Mouse (Mus musculus): ENCODE results near the gene Rab10. TPM values are rescaled to one million over a fixed set of nuclear protein-coding genes. Genes with fewer than 3 reads are reported as not detected.

The Rab10 gene
- polyA plus RNA-seq, 1 experiment, result 93.9 TPM

GRCm38 (mm10) chr12:3291849-3292248 lies 17.9 kb downstream of the Rab10 start:
- Histone ChIP-seq H3K9me3 (replicated peaks; ENCODE audit: control insufficient read depth, insufficient read depth, low read length, poor library complexity, severe bottlenecking) (no peaks in the 10 kb centered on the region), H3K9ac (ENCODE audit: low read depth, poor library complexity, severe bottlenecking) (no peak overlapping the region), H3K4me3 (ENCODE audit: low read depth, low read length) (no peak overlapping the region), H3K36me3 (ENCODE audit: control insufficient read depth, insufficient read depth, low read length, poor library complexity, severe bottlenecking) (no peaks in the 10 kb centered on the region), H3K27ac (ENCODE audit: insufficient read depth, low read length) (no peak overlapping the region), H3K27me3 (ENCODE audit: control insufficient read depth, insufficient read depth, low read length, poor library complexity, severe bottlenecking) (no peaks in the 10 kb centered on the region), H3K4me1 (ENCODE audit: control insufficient read depth, insufficient read depth, low read length) (peaks cover 1% of the 10 kb centered on the region)
- TF ChIP-seq EP300 (IDR thresholded peaks at IDR 0.05; ENCODE audit: insufficient read depth, low read depth, low read length) (no peak), POLR2A (IDR thresholded peaks at IDR 0.05; ENCODE audit: insufficient read depth, low read length) (no peak), CTCF (IDR thresholded peaks at IDR 0.05; ENCODE audit: low read depth, low read length) (no peak)

GRCm38 (mm10) chr12:3291038-3291437 lies 18.7 kb downstream of the Rab10 start:
- H3K4me1 ChIP-seq (ENCODE audit: control insufficient read depth, insufficient read depth, low read length), result peaks cover 1% of the 10 kb centered on the region
- no peaks in the 10 kb centered on the region for H3K27me3 ChIP-seq (ENCODE audit: control insufficient read depth, insufficient read depth, low read length, poor library complexity, severe bottlenecking)
- TF ChIP-seq CTCF (IDR thresholded peaks at IDR 0.05; ENCODE audit: low read depth, low read length) (no peak), EP300 (IDR thresholded peaks at IDR 0.05; ENCODE audit: insufficient read depth, low read depth, low read length) (no peak), POLR2A (IDR thresholded peaks at IDR 0.05; ENCODE audit: insufficient read depth, low read length) (no peak)
- H3K9me3 ChIP-seq (replicated peaks; ENCODE audit: control insufficient read depth, insufficient read depth, low read length, poor library complexity, severe bottlenecking), result no peaks in the 10 kb centered on the region
- no peak overlapping the region for H3K4me3 ChIP-seq (ENCODE audit: low read depth, low read length)
- no peaks in the 10 kb centered on the region for H3K36me3 ChIP-seq (ENCODE audit: control insufficient read depth, insufficient read depth, low read length, poor library complexity, severe bottlenecking)
- H3K9ac ChIP-seq (ENCODE audit: low read depth, poor library complexity, severe bottlenecking), result no peak overlapping the region
- H3K27ac ChIP-seq (ENCODE audit: insufficient read depth, low read length), result no peak overlapping the region

GRCm38 (mm10) chr12:3288440-3288839 lies 21.3 kb downstream of the Rab10 start:
- no peaks in the 10 kb centered on the region for H3K36me3 ChIP-seq (ENCODE audit: control insufficient read depth, insufficient read depth, low read length, poor library complexity, severe bottlenecking)
- H3K9me3 ChIP-seq (replicated peaks; ENCODE audit: control insufficient read depth, insufficient read depth, low read length, poor library complexity, severe bottlenecking), result no peaks in the 10 kb centered on the region
- H3K27me3 ChIP-seq (ENCODE audit: control insufficient read depth, insufficient read depth, low read length, poor library complexity, severe bottlenecking), result no peaks in the 10 kb centered on the region
- H3K27ac ChIP-seq (ENCODE audit: insufficient read depth, low read length), result no peak overlapping the region
- H3K4me1 ChIP-seq (ENCODE audit: control insufficient read depth, insufficient read depth, low read length), result peaks cover 1% of the 10 kb centered on the region
- no peak overlapping the region for H3K4me3 ChIP-seq (ENCODE audit: low read depth, low read length)
- H3K9ac ChIP-seq (ENCODE audit: low read depth, poor library complexity, severe bottlenecking), result no peak overlapping the region
- TF ChIP-seq CTCF (IDR thresholded peaks at IDR 0.05; ENCODE audit: low read depth, low read length) (no peak), EP300 (IDR thresholded peaks at IDR 0.05; ENCODE audit: insufficient read depth, low read depth, low read length) (no peak), POLR2A (IDR thresholded peaks at IDR 0.05; ENCODE audit: insufficient read depth, low read length) (no peak)

- H3K27ac ChIP-seq (ENCODE audit: insufficient read depth, low read length), result no peak overlapping the region
- H3K9ac ChIP-seq (ENCODE audit: low read depth, poor library complexity, severe bottlenecking), result no peak overlapping the region
- no peaks in the 10 kb centered on the region for H3K27me3 ChIP-seq (ENCODE audit: control insufficient read depth, insufficient read depth, low read length, poor library complexity, severe bottlenecking)
- H3K9me3 ChIP-seq (replicated peaks; ENCODE audit: control insufficient read depth, insufficient read depth, low read length, poor library complexity, severe bottlenecking), result no peaks in the 10 kb centered on the region
- TF ChIP-seq CTCF (IDR thresholded peaks at IDR 0.05; ENCODE audit: low read depth, low read length) (no peak), POLR2A (IDR thresholded peaks at IDR 0.05; ENCODE audit: insufficient read depth, low read length) (no peak), EP300 (IDR thresholded peaks at IDR 0.05; ENCODE audit: insufficient read depth, low read depth, low read length) (no peak)
- H3K4me1 ChIP-seq (ENCODE audit: control insufficient read depth, insufficient read depth, low read length), result peaks cover 1% of the 10 kb centered on the region
- H3K4me3 ChIP-seq (ENCODE audit: low read depth, low read length), result no peak overlapping the region
- H3K36me3 ChIP-seq (ENCODE audit: control insufficient read depth, insufficient read depth, low read length, poor library complexity, severe bottlenecking), result no peaks in the 10 kb centered on the region
Observed at GRCm38 (mm10) chr12:3285919-3286318, 23.9 kb downstream of the Rab10 start.

GRCm38 (mm10) chr12:3285377-3285776 lies 24.4 kb downstream of the Rab10 start:
- no peak overlapping the region for H3K9ac ChIP-seq (ENCODE audit: low read depth, poor library complexity, severe bottlenecking)
- H3K27ac ChIP-seq (ENCODE audit: insufficient read depth, low read length), result no peak overlapping the region
- no peaks in the 10 kb centered on the region for H3K36me3 ChIP-seq (ENCODE audit: control insufficient read depth, insufficient read depth, low read length, poor library complexity, severe bottlenecking)
- H3K4me3 ChIP-seq (ENCODE audit: low read depth, low read length), result no peak overlapping the region
- peaks cover 1% of the 10 kb centered on the region for H3K4me1 ChIP-seq (ENCODE audit: control insufficient read depth, insufficient read depth, low read length)
- TF ChIP-seq EP300 (IDR thresholded peaks at IDR 0.05; ENCODE audit: insufficient read depth, low read depth, low read length) (no peak), POLR2A (IDR thresholded peaks at IDR 0.05; ENCODE audit: insufficient read depth, low read length) (no peak), CTCF (IDR thresholded peaks at IDR 0.05; ENCODE audit: low read depth, low read length) (no peak)
- H3K27me3 ChIP-seq (ENCODE audit: control insufficient read depth, insufficient read depth, low read length, poor library complexity, severe bottlenecking), result no peaks in the 10 kb centered on the region
- no peaks in the 10 kb centered on the region for H3K9me3 ChIP-seq (replicated peaks; ENCODE audit: control insufficient read depth, insufficient read depth, low read length, poor library complexity, severe bottlenecking)

- Histone ChIP-seq H3K4me3 (ENCODE audit: low read depth, low read length) (no peak overlapping the region), H3K36me3 (ENCODE audit: control insufficient read depth, insufficient read depth, low read length, poor library complexity, severe bottlenecking) (no peaks in the 10 kb centered on the region), H3K9me3 (replicated peaks; ENCODE audit: control insufficient read depth, insufficient read depth, low read length, poor library complexity, severe bottlenecking) (no peaks in the 10 kb centered on the region), H3K4me1 (ENCODE audit: control insufficient read depth, insufficient read depth, low read length) (peaks cover 1% of the 10 kb centered on the region), H3K27me3 (ENCODE audit: control insufficient read depth, insufficient read depth, low read length, poor library complexity, severe bottlenecking) (no peaks in the 10 kb centered on the region), H3K27ac (ENCODE audit: insufficient read depth, low read length) (no peak overlapping the region), H3K9ac (ENCODE audit: low read depth, poor library complexity, severe bottlenecking) (no peak overlapping the region)
- TF ChIP-seq CTCF (IDR thresholded peaks at IDR 0.05; ENCODE audit: low read depth, low read length), result no peak
- TF ChIP-seq EP300 (IDR thresholded peaks at IDR 0.05; ENCODE audit: insufficient read depth, low read depth, low read length), result no peak
- no peak for TF ChIP-seq POLR2A (IDR thresholded peaks at IDR 0.05; ENCODE audit: insufficient read depth, low read length)
Observed at GRCm38 (mm10) chr12:3284463-3284862, 25.3 kb downstream of the Rab10 start.
